Mouse (Mus musculus) stomach, embryonic 14.5 days (tissue): ENCODE data around the gene Gm10577. TPM values are rescaled to one million over a fixed set of nuclear protein-coding genes. Genes with fewer than 3 reads are reported as not detected.

Experiments
- ATAC-seq: fragments of 200-750 bp; cut with Nextera tagmentation; 2 replicates; pipeline ENCODE4 v1.8.0; 2017; ENCODE audit warnings: low read depth, moderate TSS enrichment; ENCODE audit not compliant: insufficient number of reproducible peaks, insufficient read depth, low FRiP score
- H3K27ac ChIP-seq: fragments of 300-500 bp; sonication (generic); 2 replicates; pipeline ENCODE4 v1.5.1; 2014; ENCODE audit warnings: mild to moderate bottlenecking, low read length, moderate library complexity, mixed read lengths
- H3K27me3 ChIP-seq: fragments of 300-500 bp; sonication (generic); 2 replicates; pipeline ENCODE4 v1.6.1; 2014; ENCODE audit warnings: low read length, control low read depth, mixed read lengths; ENCODE audit not compliant: control insufficient read depth, insufficient read depth
- H3K36me3 ChIP-seq: fragments of 300-500 bp; sonication (generic); 2 replicates; pipeline ENCODE4 v1.6.1; 2014; ENCODE audit warnings: mild to moderate bottlenecking, control low read depth, low read length, moderate library complexity, mixed read lengths; ENCODE audit not compliant: control insufficient read depth, insufficient read depth
- H3K4me1 ChIP-seq: fragments of 300-500 bp; sonication (generic); 2 replicates; pipeline ENCODE4 v1.6.1; 2014; ENCODE audit warnings: low read length, control low read depth, mixed read lengths; ENCODE audit not compliant: control insufficient read depth, insufficient read depth
- H3K4me2 ChIP-seq: fragments of 300-500 bp; sonication (generic); replicated peaks from 2 replicates; pipeline ENCODE4 v1.6.1; 2014; ENCODE audit warnings: low read depth, low read length, control low read depth
- H3K4me3 ChIP-seq: fragments of 300-500 bp; sonication (generic); 2 replicates; pipeline ENCODE4 v1.5.1; 2014; ENCODE audit warnings: low read depth, low read length, control low read depth
- H3K9ac ChIP-seq: fragments of 300-500 bp; sonication (generic); replicated peaks from 2 replicates; pipeline ENCODE4 v1.6.1; 2014; ENCODE audit warnings: low read depth, mild to moderate bottlenecking, control low read depth, low read length, moderate library complexity, mixed read lengths
- H3K9me3 ChIP-seq: fragments of 300-500 bp; sonication (generic); 2 replicates; pipeline ENCODE4 v1.6.1; 2016; ENCODE audit warnings: low read depth, low read length, control low read depth; ENCODE audit not compliant: control insufficient read depth
- WGBS: fragments of 180-500 bp; shearing (Covaris S2); extraction: QIAGEN DNeasy Blood & Tissue Kit; methylation state at CpG from one replicate; pipeline ENCODE4 v1.1.7; 2014; 5-methylcytosine and 5-hydroxymethylcytosine counted together
- polyA plus RNA-seq: library from polyadenylated mRNA; unstranded; fragments of >200 nt; fragmentation: Nextera tagmentation; extraction: Ambion mirVana; gene quantifications from 2 replicates; pipeline ENCODE4 v1.2.1, GENCODE M21; 2014

Gm10577 gene
- polyA plus RNA-seq, 1 experiment from 2014 or later: not detected

DNA sequence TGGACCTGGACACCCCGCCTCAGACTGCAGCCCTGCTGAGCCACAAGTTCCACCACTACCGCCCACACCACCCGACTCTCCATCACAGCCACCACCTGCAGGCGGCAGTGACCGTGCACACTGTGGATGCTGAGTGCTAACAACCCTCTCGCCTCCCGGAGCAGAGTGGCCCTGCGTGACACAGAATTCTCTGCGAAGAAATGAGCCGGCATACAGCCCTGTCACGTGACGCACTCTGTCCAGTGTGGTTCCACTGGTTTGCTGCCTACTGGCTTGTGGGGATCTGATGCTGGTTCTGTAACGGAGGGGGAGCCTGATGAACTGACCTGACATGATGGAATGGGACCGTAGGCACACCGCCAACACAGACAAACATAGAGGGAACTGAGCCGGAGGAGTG lies 17.5 kb downstream of the Gm10577 start:
- H3K9me3 ChIP-seq: no peaks in the 10 kb centered on the region
- H3K27ac ChIP-seq: no peak overlapping the region
- H3K4me2 ChIP-seq: no peak overlapping the region
- no peaks in the 10 kb centered on the region for H3K27me3 ChIP-seq
- peaks cover 7% of the 10 kb centered on the region for H3K36me3 ChIP-seq
- WGBS: 91% methylated on average over 16 of the region's 16 CpGs
- H3K4me1 ChIP-seq: no peaks in the 10 kb centered on the region
- no peak for ATAC-seq
- H3K9ac ChIP-seq: no peak overlapping the region
- H3K4me3 ChIP-seq: no peak overlapping the region

DNA sequence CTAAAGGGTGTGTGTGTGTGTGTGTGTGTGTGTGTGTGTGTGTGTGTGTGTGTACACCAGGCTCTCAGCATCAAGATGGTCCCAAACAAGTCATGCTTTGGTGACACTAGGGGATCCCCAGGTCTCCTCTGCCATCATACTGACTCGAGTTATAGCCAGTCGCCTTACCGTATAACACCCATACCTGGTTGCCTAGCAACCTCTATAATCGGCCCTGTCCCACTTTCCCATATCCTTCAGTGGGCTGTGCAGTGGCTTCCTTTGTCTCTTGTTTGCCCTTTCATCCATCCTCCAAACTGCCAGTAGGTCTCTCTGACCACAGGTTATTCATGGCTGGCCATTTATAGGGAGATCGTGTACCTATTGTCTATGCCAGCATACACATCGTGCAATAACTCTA lies 19.4 kb downstream of the Gm10577 start:
- H3K4me3 ChIP-seq: no peak overlapping the region
- H3K27me3 ChIP-seq: no peaks in the 10 kb centered on the region
- ATAC-seq: no peak
- no peak overlapping the region for H3K9ac ChIP-seq
- H3K36me3 ChIP-seq: peaks cover 7% of the 10 kb centered on the region
- H3K27ac ChIP-seq: no peak overlapping the region
- no peak overlapping the region for H3K4me2 ChIP-seq
- H3K4me1 ChIP-seq: no peaks in the 10 kb centered on the region
- no peaks in the 10 kb centered on the region for H3K9me3 ChIP-seq
- WGBS: 84% methylated on average over 6 of the region's 6 CpGs

DNA sequence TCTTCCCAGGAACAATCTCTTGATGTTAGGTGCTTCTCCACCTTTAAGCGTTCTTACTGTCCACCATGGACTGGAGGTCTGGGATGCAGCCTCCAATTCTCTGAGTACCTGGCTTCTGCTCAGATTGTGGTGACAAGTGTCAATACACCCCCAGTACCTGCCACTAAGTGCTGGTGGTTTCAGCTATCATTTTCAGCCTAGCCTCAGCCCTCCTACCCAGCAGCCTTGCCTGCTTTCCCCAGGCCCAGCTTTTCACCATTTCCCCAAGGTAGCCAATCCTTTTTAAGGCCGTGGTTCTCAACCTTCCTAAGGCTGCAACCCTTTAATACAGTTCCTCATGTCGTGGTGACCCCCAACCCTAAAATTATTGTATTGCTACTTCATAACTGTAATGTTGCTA lies 19.9 kb downstream of the Gm10577 start:
- Histone ChIP-seq H3K27ac (no peak overlapping the region), H3K36me3 (peaks cover 7% of the 10 kb centered on the region), H3K4me2 (no peak overlapping the region), H3K27me3 (no peaks in the 10 kb centered on the region), H3K4me3 (no peak overlapping the region), H3K9me3 (no peaks in the 10 kb centered on the region), H3K9ac (no peak overlapping the region), H3K4me1 (no peaks in the 10 kb centered on the region)
- WGBS: 87% methylated on average over 3 of the region's 3 CpGs
- no peak for ATAC-seq

DNA sequence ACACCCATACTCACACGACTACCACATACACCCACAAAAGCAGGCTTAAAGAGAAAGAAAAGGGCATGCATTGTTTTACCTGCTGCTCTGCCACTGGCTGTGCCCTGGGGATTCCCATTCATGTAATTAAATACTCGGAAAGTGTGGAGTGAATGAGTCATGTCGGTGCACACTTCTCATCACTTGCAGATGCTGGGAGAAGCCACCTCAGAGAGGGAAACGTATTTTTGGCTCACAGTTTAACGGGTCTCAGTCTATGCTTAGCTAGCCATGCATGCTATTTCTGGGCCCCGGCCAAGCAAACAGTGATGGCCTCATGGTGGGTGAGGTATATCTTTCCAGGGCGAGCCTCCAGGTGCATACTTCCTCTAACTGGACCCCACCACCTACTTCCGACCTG lies 21.6 kb downstream of the Gm10577 start:
- WGBS: 91% methylated on average over 8 of the region's 8 CpGs
- Histone ChIP-seq H3K9me3 (no peaks in the 10 kb centered on the region), H3K27me3 (no peaks in the 10 kb centered on the region), H3K4me3 (no peak overlapping the region), H3K27ac (no peak overlapping the region), H3K4me2 (no peak overlapping the region), H3K9ac (no peak overlapping the region), H3K36me3 (peaks cover 10% of the 10 kb centered on the region), H3K4me1 (no peaks in the 10 kb centered on the region)
- ATAC-seq: no peak

DNA sequence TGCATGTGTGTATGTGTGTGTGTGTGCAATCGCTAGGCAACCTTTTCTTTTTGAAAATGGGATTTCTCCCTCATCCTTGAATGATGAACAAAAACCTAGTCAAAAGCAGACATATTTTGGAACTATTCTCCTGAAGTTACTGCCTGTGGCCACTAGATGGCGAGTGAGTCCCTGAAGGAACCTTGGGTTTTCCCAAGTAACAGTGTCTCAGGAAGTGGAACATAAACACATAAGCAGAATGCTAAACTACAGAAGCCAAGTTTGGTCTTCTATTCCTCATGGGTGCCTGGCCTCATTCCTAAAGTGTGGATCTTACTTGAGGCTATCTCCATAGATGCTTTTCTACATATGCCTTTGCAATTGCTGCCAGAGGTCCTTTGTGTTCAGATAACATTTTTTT lies 22.4 kb downstream of the Gm10577 start:
- Histone ChIP-seq H3K4me1 (no peaks in the 10 kb centered on the region), H3K4me2 (no peak overlapping the region), H3K9me3 (no peaks in the 10 kb centered on the region), H3K36me3 (peaks cover 8% of the 10 kb centered on the region), H3K9ac (no peak overlapping the region), H3K4me3 (no peak overlapping the region), H3K27me3 (no peaks in the 10 kb centered on the region), H3K27ac (no peak overlapping the region)
- ATAC-seq: no peak
- 23% methylated on average over 2 of the region's 2 CpGs for WGBS

DNA sequence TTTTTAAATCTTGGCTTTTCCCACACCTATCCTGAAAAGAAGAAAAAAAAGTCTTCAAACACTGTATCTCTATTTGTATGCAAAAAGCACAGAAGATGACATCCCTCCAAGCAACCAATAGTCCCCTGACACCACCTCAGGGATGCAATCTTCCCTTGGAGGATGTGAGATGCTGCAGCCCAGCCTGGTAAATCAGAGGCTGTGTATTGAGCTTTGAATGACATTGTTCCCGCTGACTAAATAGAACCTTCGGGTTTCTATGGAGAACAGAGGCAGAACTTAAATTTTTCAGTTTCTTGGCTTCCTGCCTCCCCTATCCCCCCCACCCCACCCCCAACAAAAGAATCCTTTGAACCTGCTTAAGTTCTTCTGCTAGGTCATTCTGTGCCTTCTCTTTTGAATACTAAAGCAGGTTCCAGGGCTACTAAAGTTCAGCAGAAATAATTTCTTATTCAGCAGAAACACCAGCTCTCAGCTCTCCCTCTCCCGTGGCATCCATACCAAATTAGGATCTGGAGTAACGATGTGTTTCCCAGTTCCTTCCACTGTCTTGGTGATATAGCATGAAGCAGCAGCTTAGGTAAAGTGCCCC lies 24.3 kb downstream of the Gm10577 start:
- Histone ChIP-seq H3K27ac (no peak overlapping the region), H3K36me3 (peaks cover 18% of the 10 kb centered on the region), H3K4me3 (no peak overlapping the region), H3K27me3 (no peaks in the 10 kb centered on the region), H3K9ac (no peak overlapping the region), H3K4me2 (no peak overlapping the region), H3K4me1 (no peaks in the 10 kb centered on the region), H3K9me3 (no peaks in the 10 kb centered on the region)
- ATAC-seq: no peak
- WGBS: 87% methylated on average over 4 of the region's 4 CpGs

DNA sequence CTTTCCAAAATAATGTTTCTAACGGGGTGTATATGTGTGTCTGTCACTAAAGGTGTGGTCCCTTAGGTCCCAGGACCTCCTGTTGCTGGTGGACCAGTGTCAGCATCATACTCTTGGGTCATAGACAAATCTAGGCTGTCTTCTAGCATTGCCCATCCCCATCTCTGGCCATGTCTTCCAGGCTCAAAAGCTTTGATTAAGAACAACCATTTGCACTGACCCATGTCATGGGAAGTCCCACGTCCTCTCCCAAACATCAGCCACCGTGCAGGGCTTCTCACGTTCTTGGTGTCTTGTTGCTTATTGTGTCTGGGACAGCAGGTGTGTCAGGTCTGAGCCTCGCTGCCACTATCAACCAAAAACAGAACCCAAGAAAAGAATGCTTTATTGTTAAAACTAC lies 24.9 kb downstream of the Gm10577 start:
- Histone ChIP-seq H3K27me3 (no peaks in the 10 kb centered on the region), H3K4me3 (no peak overlapping the region), H3K36me3 (peaks cover 23% of the 10 kb centered on the region), H3K4me1 (no peaks in the 10 kb centered on the region), H3K4me2 (no peak overlapping the region), H3K9ac (no peak overlapping the region), H3K27ac (no peak overlapping the region), H3K9me3 (no peaks in the 10 kb centered on the region)
- 90% methylated on average over 5 of the region's 5 CpGs for WGBS
- no peak for ATAC-seq

DNA sequence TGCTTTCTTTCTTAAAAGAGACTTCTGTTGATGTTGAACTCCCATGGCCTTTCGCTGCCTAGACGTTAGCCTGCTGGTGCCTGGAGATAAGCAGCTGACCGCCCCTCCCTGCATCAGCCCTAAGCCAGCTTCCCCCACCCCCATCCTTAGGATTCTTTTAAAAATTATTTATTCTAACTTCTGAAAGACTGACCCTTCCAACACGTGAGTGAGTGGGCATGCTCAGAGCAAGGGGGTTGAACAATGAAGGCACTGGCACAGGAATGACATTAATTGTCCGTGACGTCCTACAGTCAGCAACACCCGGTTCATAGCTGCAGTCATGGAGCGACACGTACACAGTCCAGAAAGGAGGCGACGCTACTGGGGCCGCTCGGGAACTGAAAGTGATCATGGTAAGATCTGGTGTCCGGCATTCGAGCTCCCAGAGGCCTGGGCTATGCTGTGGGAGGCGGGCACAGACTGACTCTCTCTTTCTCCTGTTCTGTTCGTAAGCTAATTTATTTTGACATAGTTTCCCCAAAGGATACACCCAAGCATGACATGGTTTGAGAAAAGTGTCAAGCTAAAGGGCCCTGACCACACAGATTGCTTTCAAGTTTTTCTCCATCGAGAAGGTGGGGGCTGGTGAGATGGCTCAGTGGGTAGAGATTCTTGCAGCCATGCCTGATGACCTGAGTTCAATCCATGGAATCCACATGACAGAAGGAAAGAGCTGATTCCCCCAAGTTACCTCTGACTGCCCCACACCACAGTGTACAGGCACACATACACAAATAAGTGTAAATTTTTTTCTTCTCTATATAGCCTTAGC lies 25.8 kb downstream of the Gm10577 start:
- Histone ChIP-seq H3K27ac (no peak overlapping the region), H3K27me3 (no peaks in the 10 kb centered on the region), H3K4me1 (no peaks in the 10 kb centered on the region), H3K4me3 (no peak overlapping the region), H3K36me3 (peaks cover 30% of the 10 kb centered on the region), H3K9ac (no peak overlapping the region), H3K9me3 (no peaks in the 10 kb centered on the region), H3K4me2 (no peak overlapping the region)
- peak; percentile 57; the same call in 1 of the 2 replicates for ATAC-seq
- WGBS: 55% methylated on average over 18 of the region's 18 CpGs
